Mouse (Mus musculus): Measurements from ENCODE around the gene Brpf3. TPM values are rescaled to one million over a fixed set of nuclear protein-coding genes. Genes with fewer than 3 reads are reported as not detected.
"Not testable (repeated sequence)": the region's sequence is repeated elsewhere in the genome, so short reads cannot be mapped to it uniquely, and the experiment has no call there.

The Brpf3 gene
- polyA plus RNA-seq, 1 experiment from 2014 or later: 12.9 TPM

GRCm38 (mm10) chr17:28831065-28831464 is 30.2 kb downstream of the Brpf3 start:
- no peaks in the 10 kb centered on the region for H3K4me1 ChIP-seq (replicated peaks; ENCODE audit: control insufficient read depth, insufficient read depth, low read length)
- no peak overlapping the region for H3K4me2 ChIP-seq (ENCODE audit: low read length)
- ATAC-seq (replicated peaks; ENCODE audit: low FRiP score, low TSS enrichment, low read depth): no peak
- H3K9me3 ChIP-seq (ENCODE audit: control insufficient read depth, low read length): no peaks in the 10 kb centered on the region
- no peak for DNase-seq (ENCODE audit: low spot score)
- no peaks in the 10 kb centered on the region for H3K27me3 ChIP-seq (replicated peaks; ENCODE audit: control insufficient read depth, insufficient read depth, low read length)
- WGBS: 72% methylated on average over 8 of the region's 8 CpGs
- H3K27ac ChIP-seq (ENCODE audit: low read depth): no peak overlapping the region
- H3K4me3 ChIP-seq (ENCODE audit: low read depth, low read length): no peak overlapping the region
- no peak overlapping the region for H3K9ac ChIP-seq (ENCODE audit: low read length)
- H3K36me3 ChIP-seq (ENCODE audit: control insufficient read depth, insufficient read depth, low read length): peaks cover 96% of the 10 kb centered on the region

- ATAC-seq (replicated peaks; ENCODE audit: low FRiP score, low TSS enrichment, low read depth): no peak
- H3K27me3 ChIP-seq (replicated peaks; ENCODE audit: control insufficient read depth, insufficient read depth, low read length): no peaks in the 10 kb centered on the region
- no peaks in the 10 kb centered on the region for H3K4me1 ChIP-seq (replicated peaks; ENCODE audit: control insufficient read depth, insufficient read depth, low read length)
- H3K4me2 ChIP-seq (ENCODE audit: low read length): no peak overlapping the region
- peaks cover 96% of the 10 kb centered on the region for H3K36me3 ChIP-seq (ENCODE audit: control insufficient read depth, insufficient read depth, low read length)
- H3K4me3 ChIP-seq (ENCODE audit: low read depth, low read length): no peak overlapping the region
- no peak overlapping the region for H3K27ac ChIP-seq (ENCODE audit: low read depth)
- no peaks in the 10 kb centered on the region for H3K9me3 ChIP-seq (ENCODE audit: control insufficient read depth, low read length)
- WGBS: 83% methylated on average over 9 of the region's 9 CpGs
- no peak overlapping the region for H3K9ac ChIP-seq (ENCODE audit: low read length)
- DNase-seq (ENCODE audit: low spot score): no peak
Observed at GRCm38 (mm10) chr17:28832040-28832439, 31.1 kb downstream of the Brpf3 start.

GRCm38 (mm10) chr17:28832875-28833274 is 32.0 kb downstream of the Brpf3 start:
- ATAC-seq (replicated peaks; ENCODE audit: low FRiP score, low TSS enrichment, low read depth) (no peak), DNase-seq (ENCODE audit: low spot score) (no peak)
- Histone ChIP-seq H3K4me3 (ENCODE audit: low read depth, low read length) (no peak overlapping the region), H3K27me3 (replicated peaks; ENCODE audit: control insufficient read depth, insufficient read depth, low read length) (no peaks in the 10 kb centered on the region), H3K9me3 (ENCODE audit: control insufficient read depth, low read length) (no peaks in the 10 kb centered on the region), H3K9ac (ENCODE audit: low read length) (no peak overlapping the region), H3K4me2 (ENCODE audit: low read length) (no peak overlapping the region), H3K36me3 (ENCODE audit: control insufficient read depth, insufficient read depth, low read length) (peaks cover 95% of the 10 kb centered on the region), H3K4me1 (replicated peaks; ENCODE audit: control insufficient read depth, insufficient read depth, low read length) (no peaks in the 10 kb centered on the region), H3K27ac (ENCODE audit: low read depth) (no peak overlapping the region)
- WGBS: 88% methylated on average over 3 of the region's 3 CpGs

- H3K36me3 ChIP-seq (ENCODE audit: control insufficient read depth, insufficient read depth, low read length): peaks cover 95% of the 10 kb centered on the region
- no peak overlapping the region for H3K4me2 ChIP-seq (ENCODE audit: low read length)
- WGBS: 63% methylated on average over 10 of the region's 10 CpGs
- ATAC-seq (replicated peaks; ENCODE audit: low FRiP score, low TSS enrichment, low read depth): no peak
- no peak overlapping the region for H3K9ac ChIP-seq (ENCODE audit: low read length)
- no peaks in the 10 kb centered on the region for H3K9me3 ChIP-seq (ENCODE audit: control insufficient read depth, low read length)
- H3K4me3 ChIP-seq (ENCODE audit: low read depth, low read length): no peak overlapping the region
- no peaks in the 10 kb centered on the region for H3K27me3 ChIP-seq (replicated peaks; ENCODE audit: control insufficient read depth, insufficient read depth, low read length)
- no peak overlapping the region for H3K27ac ChIP-seq (ENCODE audit: low read depth)
- H3K4me1 ChIP-seq (replicated peaks; ENCODE audit: control insufficient read depth, insufficient read depth, low read length): no peaks in the 10 kb centered on the region
- no peak for DNase-seq (ENCODE audit: low spot score)
Observed at GRCm38 (mm10) chr17:28834676-28835075, 33.8 kb downstream of the Brpf3 start.

- Histone ChIP-seq H3K4me1 (replicated peaks; ENCODE audit: control insufficient read depth, insufficient read depth, low read length) (no peaks in the 10 kb centered on the region), H3K27ac (ENCODE audit: low read depth) (no peak overlapping the region), H3K36me3 (ENCODE audit: control insufficient read depth, insufficient read depth, low read length) (peaks cover 63% of the 10 kb centered on the region), H3K9me3 (ENCODE audit: control insufficient read depth, low read length) (peaks cover 2% of the 10 kb centered on the region; the same call in 1 of the 2 replicates), H3K9ac (ENCODE audit: low read length) (no peak overlapping the region), H3K4me2 (ENCODE audit: low read length) (no peak overlapping the region), H3K27me3 (replicated peaks; ENCODE audit: control insufficient read depth, insufficient read depth, low read length) (no peaks in the 10 kb centered on the region), H3K4me3 (ENCODE audit: low read depth, low read length) (no peak overlapping the region)
- DNase-seq (ENCODE audit: low spot score) (no peak), ATAC-seq (replicated peaks; ENCODE audit: low FRiP score, low TSS enrichment, low read depth) (no peak)
- 92% methylated on average over 7 of the region's 7 CpGs for WGBS
Observed at GRCm38 (mm10) chr17:28837840-28838239, 37.0 kb downstream of the Brpf3 start.

GRCm38 (mm10) chr17:28841947-28842346 is 41.1 kb downstream of the Brpf3 start:
- not testable (repeated sequence) for H3K4me1 ChIP-seq (replicated peaks; ENCODE audit: control insufficient read depth, insufficient read depth, low read length); H3K4me3 ChIP-seq (ENCODE audit: low read depth, low read length); H3K27me3 ChIP-seq (replicated peaks; ENCODE audit: control insufficient read depth, insufficient read depth, low read length); DNase-seq (ENCODE audit: low spot score); H3K9ac ChIP-seq (ENCODE audit: low read length); ATAC-seq (replicated peaks; ENCODE audit: low FRiP score, low TSS enrichment, low read depth); H3K4me2 ChIP-seq (ENCODE audit: low read length); H3K27ac ChIP-seq (ENCODE audit: low read depth); H3K9me3 ChIP-seq (ENCODE audit: control insufficient read depth, low read length)
- WGBS: 95% methylated on average over 4 of the region's 4 CpGs
- peaks cover 26% of the 10 kb centered on the region for H3K36me3 ChIP-seq (ENCODE audit: control insufficient read depth, insufficient read depth, low read length)

GRCm38 (mm10) chr17:28843665-28844064 is 42.8 kb downstream of the Brpf3 start:
- no peak overlapping the region for H3K4me3 ChIP-seq (ENCODE audit: low read depth, low read length)
- H3K36me3 ChIP-seq (ENCODE audit: control insufficient read depth, insufficient read depth, low read length): peaks cover 10% of the 10 kb centered on the region
- H3K4me2 ChIP-seq (ENCODE audit: low read length): no peak overlapping the region
- H3K9ac ChIP-seq (ENCODE audit: low read length): no peak overlapping the region
- WGBS: 68% methylated on average over 5 of the region's 5 CpGs
- no peak overlapping the region for H3K27ac ChIP-seq (ENCODE audit: low read depth)
- H3K27me3 ChIP-seq (replicated peaks; ENCODE audit: control insufficient read depth, insufficient read depth, low read length): no peaks in the 10 kb centered on the region
- ATAC-seq (replicated peaks; ENCODE audit: low FRiP score, low TSS enrichment, low read depth): no peak
- H3K9me3 ChIP-seq (ENCODE audit: control insufficient read depth, low read length): peaks cover 2% of the 10 kb centered on the region; the same call in 1 of the 2 replicates
- DNase-seq (ENCODE audit: low spot score): no peak
- H3K4me1 ChIP-seq (replicated peaks; ENCODE audit: control insufficient read depth, insufficient read depth, low read length): no peaks in the 10 kb centered on the region

GRCm38 (mm10) chr17:28846974-28847617 is 46.2 kb downstream of the Brpf3 start:
- H3K4me3 ChIP-seq (ENCODE audit: low read depth, low read length): 0 out of 2 replicates have a peak overlapping the region, but pooled peaks have one; percentile 2
- no peaks in the 10 kb centered on the region for H3K4me1 ChIP-seq (replicated peaks; ENCODE audit: control insufficient read depth, insufficient read depth, low read length)
- no peaks in the 10 kb centered on the region; the same call in 1 of the 2 replicates for H3K9me3 ChIP-seq (ENCODE audit: control insufficient read depth, low read length)
- H3K27ac ChIP-seq (ENCODE audit: low read depth): peak overlapping the region; percentile 75
- H3K9ac ChIP-seq (ENCODE audit: low read length): no peak overlapping the region
- no peaks in the 10 kb centered on the region for H3K27me3 ChIP-seq (replicated peaks; ENCODE audit: control insufficient read depth, insufficient read depth, low read length)
- peak; percentile 73 for DNase-seq (ENCODE audit: low spot score)
- H3K36me3 ChIP-seq (ENCODE audit: control insufficient read depth, insufficient read depth, low read length): no peaks in the 10 kb centered on the region
- peak; percentile 89 for ATAC-seq (replicated peaks; ENCODE audit: low FRiP score, low TSS enrichment, low read depth)
- peak overlapping the region; percentile 29 for H3K4me2 ChIP-seq (ENCODE audit: low read length)
- 44% methylated on average over 11 of the region's 11 CpGs for WGBS

GRCm38 (mm10) chr17:28850511-28850910 is 49.6 kb downstream of the Brpf3 start:
- no peak overlapping the region for H3K4me3 ChIP-seq (ENCODE audit: low read depth, low read length)
- ATAC-seq (replicated peaks; ENCODE audit: low FRiP score, low TSS enrichment, low read depth) (no peak), DNase-seq (ENCODE audit: low spot score) (no peak)
- 89% methylated on average over 5 of the region's 5 CpGs for WGBS
- H3K36me3 ChIP-seq (ENCODE audit: control insufficient read depth, insufficient read depth, low read length): no peaks in the 10 kb centered on the region
- H3K4me2 ChIP-seq (ENCODE audit: low read length): no peak overlapping the region
- no peak overlapping the region for H3K9ac ChIP-seq (ENCODE audit: low read length)
- no peak overlapping the region for H3K27ac ChIP-seq (ENCODE audit: low read depth)
- no peaks in the 10 kb centered on the region for H3K4me1 ChIP-seq (replicated peaks; ENCODE audit: control insufficient read depth, insufficient read depth, low read length)
- no peaks in the 10 kb centered on the region for H3K27me3 ChIP-seq (replicated peaks; ENCODE audit: control insufficient read depth, insufficient read depth, low read length)
- H3K9me3 ChIP-seq (ENCODE audit: control insufficient read depth, low read length): no peaks in the 10 kb centered on the region
